ENCODE assay signal across 8 mouse cellular contexts in the genomic region with DNA sequence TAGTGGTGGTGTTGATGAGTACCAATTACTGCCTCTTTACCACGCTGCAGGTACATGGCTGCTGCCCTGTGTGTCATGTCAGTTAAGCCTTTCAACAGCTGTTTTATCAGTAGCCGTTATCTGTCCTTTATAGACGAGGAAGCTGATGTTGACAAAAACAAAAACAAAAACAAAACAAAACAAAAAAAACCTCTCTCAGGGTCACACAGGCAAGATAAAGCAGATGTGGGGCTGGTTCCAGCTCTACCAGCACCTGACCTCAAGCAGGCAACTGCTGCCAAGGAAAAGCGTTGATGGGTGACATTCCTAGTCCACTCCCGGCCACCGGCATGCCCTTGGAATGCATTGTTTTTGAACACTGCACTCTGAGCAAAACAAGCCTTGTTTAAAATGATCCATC.
A peak's percentile ranks its signal among the peaks of the same experiment; 100 is the strongest.
DNase-seq lines count a peak whose midpoint lies in the region; ATAC-seq and TF ChIP-seq lines count a peak whose summit lies in the region.
"Had no signal": no experiment of that assay in that cellular context is flagged by ENCODE, and none has a peak within 500 bp of the region (broad histone marks: within the 10 kb centered on the region; RNA-seq: fewer than 3 reads in every experiment).

No protein-coding gene starts in this region.

- peak; percentile 42 for DNase-seq in R1 (ENCODE audit: low read depth, low spot score)
- DNase-seq in right cerebral cortex, postnatal 36 days (ENCODE audit: low spot score in 2 of 2) = no peak
- no peak for DNase-seq in urinary bladder, adult 18-20 months (ENCODE audit: low spot score in 2 of 2)

- H3K9me3 ChIP-seq in intestine, embryonic 16.5 days (ENCODE audit: control insufficient read depth, low read length) = no peaks in the 10 kb centered on the region
- H3K9me3 ChIP-seq in lung, embryonic 15.5 days = no peaks in the 10 kb centered on the region

- H3K36me3 ChIP-seq in intestine, embryonic 16.5 days (ENCODE audit: control insufficient read depth, insufficient read depth, low read length) = no peaks in the 10 kb centered on the region
- no peaks in the 10 kb centered on the region for H3K36me3 ChIP-seq in lung, embryonic 15.5 days

- peaks cover 46% of the 10 kb centered on the region for H3K4me1 ChIP-seq in bone marrow macrophage, adult 2 months (ENCODE audit: control insufficient read depth, insufficient read depth, low read length)
- peaks cover 28% of the 10 kb centered on the region for H3K4me1 ChIP-seq in intestine, embryonic 16.5 days (ENCODE audit: control insufficient read depth, insufficient read depth, low read length)
- peaks cover 54% of the 10 kb centered on the region for H3K4me1 ChIP-seq in lung, embryonic 15.5 days

- no peak overlapping the region for H3K4me3 ChIP-seq in bone marrow macrophage, adult 2 months (ENCODE audit: insufficient read depth, low read length)
- no peak overlapping the region for H3K4me3 ChIP-seq in intestine, embryonic 16.5 days (ENCODE audit: low read length)
- H3K4me3 ChIP-seq in lung, embryonic 15.5 days = no peak overlapping the region; the same call in 1 of the 2 replicates

- no peak overlapping the region for H3K9ac ChIP-seq in intestine, embryonic 16.5 days (ENCODE audit: low read depth, low read length)
- no peak overlapping the region for H3K9ac ChIP-seq in lung, embryonic 15.5 days

- no peaks in the 10 kb centered on the region for H3K27me3 ChIP-seq in intestine, embryonic 16.5 days (replicated peaks; ENCODE audit: control insufficient read depth, insufficient read depth, low read length)
- no peaks in the 10 kb centered on the region for H3K27me3 ChIP-seq in lung, embryonic 15.5 days

- WGBS in intestine, embryonic 16.5 days = 43% methylated on average over 6 of the region's 6 CpGs
- WGBS in lung, embryonic 15.5 days = 17% methylated on average over 6 of the region's 6 CpGs

- TF ChIP-seq CTCF in bone marrow macrophage, adult 2 months (IDR thresholded peaks at IDR 0.05; ENCODE audit: low read depth, low read length) = no peak

- ATAC-seq in intestine, embryonic 16.5 days = no peak
- ATAC-seq in lung, embryonic 15.5 days (ENCODE audit: borderline replicate concordance, extremely low read depth, low FRiP score, low TSS enrichment) = no peak
- ATAC-seq in granulocyte monocyte progenitor cell, adult 5-6 weeks (replicated peaks; ENCODE audit: poor library complexity, severe bottlenecking) = no peak
- ATAC-seq: forebrain, embryonic 16.5 days had no signal

- no peak overlapping the region for H3K4me2 ChIP-seq in intestine, embryonic 16.5 days (ENCODE audit: low read depth, low read length)
- H3K4me2 ChIP-seq in lung, embryonic 15.5 days = peak overlapping the region; percentile 48

- TF ChIP-seq POLR2A in bone marrow macrophage, adult 2 months (IDR thresholded peaks at IDR 0.05; ENCODE audit: borderline replicate concordance, low read depth, low read length) = no peak

- peak overlapping the region; percentile 41 for H3K27ac ChIP-seq in bone marrow macrophage, adult 2 months (ENCODE audit: insufficient read depth, low read depth, low read length)
- H3K27ac ChIP-seq in intestine, embryonic 16.5 days (ENCODE audit: low read length) = peak overlapping the region; percentile 68; the same call in 1 of the 2 replicates
- H3K27ac ChIP-seq in lung, embryonic 15.5 days = peak overlapping the region; percentile 74; the same call in 1 of the 2 replicates
